Mouse (Mus musculus) forebrain, embryonic 10.5 days (tissue): Measurements from ENCODE around the gene Klf14. TPM values are rescaled to one million over a fixed set of nuclear protein-coding genes. Genes with fewer than 3 reads are reported as not detected.

Experiments
- DNase-seq: peaks from one replicate; pipeline ENCODE4 v3.0.0-alpha.2; 2017; ENCODE audit warnings: low spot score; ENCODE audit errors: extremely low spot score
- H3K27ac ChIP-seq: fragments of 300-500 bp; sonication (generic); 2 replicates; pipeline ENCODE4 v1.5.1; 2016; ENCODE audit warnings: mild to moderate bottlenecking
- H3K27me3 ChIP-seq: fragments of 300-500 bp; sonication (generic); 2 replicates; pipeline ENCODE4 v1.6.1; 2016; ENCODE audit warnings: mild to moderate bottlenecking; ENCODE audit not compliant: poor library complexity, severe bottlenecking
- H3K36me3 ChIP-seq: fragments of 300-500 bp; sonication (generic); replicated peaks from 2 replicates; pipeline ENCODE4 v1.6.1; 2016; ENCODE audit warnings: mild to moderate bottlenecking, moderate library complexity
- H3K4me1 ChIP-seq: fragments of 300-500 bp; sonication (generic); 2 replicates; pipeline ENCODE4 v1.6.1; 2016
- H3K4me3 ChIP-seq: fragments of 300-500 bp; sonication (generic); 2 replicates; pipeline ENCODE4 v1.5.1; 2016; ENCODE audit warnings: mild to moderate bottlenecking, moderate library complexity
- H3K9me3 ChIP-seq: fragments of 300-500 bp; sonication (generic); 2 replicates; pipeline ENCODE4 v1.6.1; 2016; ENCODE audit warnings: mild to moderate bottlenecking, moderate library complexity
- WGBS: fragments of 180-500 bp; shearing (Covaris S2); methylation state at CpG from one replicate; pipeline ENCODE4 v1.1.7; 2016; 5-methylcytosine and 5-hydroxymethylcytosine counted together
- polyA plus RNA-seq: library from polyadenylated mRNA; unstranded; fragments of >200 nt; fragmentation: Nextera tagmentation; extraction: Ambion mirVana; gene quantifications from 2 replicates; pipeline ENCODE4 v1.2.1, GENCODE M21; 2016

The Klf14 gene
- polyA plus RNA-seq = 0.51 and 0.54 TPM in 2 replicates

DNA sequence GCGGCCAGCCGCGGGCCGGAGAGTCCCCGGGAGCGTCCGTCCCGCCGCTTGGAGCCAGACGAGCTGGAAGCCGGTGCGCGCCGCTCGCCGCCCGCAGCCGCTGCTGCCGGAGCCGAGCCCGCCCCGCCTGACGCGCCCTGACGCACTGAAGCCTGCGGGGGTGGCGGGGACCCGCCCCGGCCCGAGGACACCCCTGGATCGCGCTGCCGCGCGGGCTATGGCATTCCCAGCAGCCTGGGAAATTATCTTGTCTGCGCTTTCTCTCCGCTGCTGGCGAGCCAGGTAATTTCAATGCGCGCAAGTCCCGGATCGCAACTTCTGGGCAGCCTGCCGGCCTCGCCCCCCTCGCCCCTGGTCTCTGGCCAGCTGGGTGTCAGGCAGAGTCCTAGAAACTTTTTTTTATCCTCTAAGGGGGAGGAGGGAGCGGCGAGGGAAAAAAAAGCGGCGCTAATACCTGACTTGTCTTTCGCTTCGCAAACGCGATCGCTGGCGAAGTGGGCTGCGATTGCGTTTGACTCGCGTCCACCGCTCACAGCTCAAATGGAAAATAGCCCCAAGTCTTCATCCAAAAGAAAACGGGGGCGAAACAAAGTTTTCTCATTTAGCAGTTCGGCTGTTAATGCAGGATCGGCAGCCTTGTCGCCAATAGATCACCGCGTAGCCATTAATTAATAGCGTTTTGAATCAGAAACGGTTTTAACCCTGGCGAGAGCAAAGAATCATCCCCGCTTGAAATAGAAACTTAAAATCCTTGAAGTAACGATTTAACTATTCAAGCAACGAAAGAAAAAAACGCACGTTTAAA lies at the start of gene Klf14:
Gene Klf14, minus strand, starts transcription at position 343 of the 805 bp plus-strand sequence.
- Histone ChIP-seq H3K36me3 (no peaks in the 10 kb centered on the region), H3K27ac (peak within 1 kb of the TSS; percentile 44; the same call in 1 of the 2 replicates), H3K9me3 (peaks cover 25% of the 10 kb centered on the region), H3K4me1 (peaks cover 21% of the 10 kb centered on the region), H3K4me3 (peak within 1 kb of the TSS; percentile 65), H3K27me3 (peaks cover 97% of the 10 kb centered on the region)
- WGBS = under 1% methylated on average over 71 of the region's 75 CpGs
- peak; percentile 73 for DNase-seq

DNA sequence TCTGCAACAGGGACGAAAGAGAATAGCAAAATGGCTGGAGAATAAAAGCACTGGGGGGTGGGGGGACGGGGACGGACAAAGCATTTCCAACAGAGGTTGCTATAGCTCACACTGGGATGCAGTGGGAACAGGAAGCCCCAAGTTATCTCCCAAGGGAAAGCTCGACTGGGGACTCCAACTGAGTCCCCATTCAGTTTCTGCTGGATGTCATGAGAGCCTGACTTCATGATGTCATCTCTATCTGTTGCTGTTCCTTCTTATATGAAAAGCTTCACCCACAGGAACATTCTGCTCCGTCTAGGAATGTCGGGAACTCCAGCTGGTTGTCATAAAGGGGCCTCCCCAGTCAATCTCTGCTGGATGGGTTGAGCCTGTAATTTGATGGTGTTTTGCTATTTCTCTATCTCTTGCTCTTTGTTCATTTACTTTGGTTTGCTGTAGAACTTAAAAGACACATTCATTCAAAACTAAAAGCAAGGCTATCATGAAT lies 47.3 kb upstream of the Klf14 start:
- 0 out of 2 replicates have a peak, but pooled peaks cover 6% of the 10 kb centered on the region for H3K4me1 ChIP-seq
- H3K36me3 ChIP-seq = no peaks in the 10 kb centered on the region
- H3K4me3 ChIP-seq = no peak overlapping the region
- DNase-seq = no peak
- no peaks in the 10 kb centered on the region for H3K27me3 ChIP-seq
- 75% methylated on average over 6 of the region's 6 CpGs for WGBS
- H3K9me3 ChIP-seq = peaks cover 10% of the 10 kb centered on the region
- no peak overlapping the region for H3K27ac ChIP-seq

DNA sequence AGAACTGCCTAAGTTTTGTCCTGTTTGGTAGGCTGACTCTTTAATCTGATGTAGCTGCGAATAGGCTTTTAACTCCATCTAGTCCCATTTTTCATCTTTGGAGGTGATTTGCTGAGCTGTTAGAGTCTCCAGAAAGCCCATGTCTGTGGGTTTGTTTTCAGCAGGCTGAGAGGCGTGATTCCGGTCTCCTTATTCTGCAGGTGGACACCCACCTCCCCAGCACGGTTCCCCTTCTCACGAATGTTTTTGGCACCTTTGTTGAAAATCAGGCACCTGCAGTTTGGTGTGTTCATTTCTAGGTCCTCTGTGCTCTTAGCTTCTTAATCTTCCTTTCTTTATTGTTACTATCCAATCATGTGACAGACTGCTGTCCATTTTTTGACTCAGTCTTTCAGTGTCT lies 27.5 kb upstream of the Klf14 start:
- no peak overlapping the region for H3K27ac ChIP-seq

DNA sequence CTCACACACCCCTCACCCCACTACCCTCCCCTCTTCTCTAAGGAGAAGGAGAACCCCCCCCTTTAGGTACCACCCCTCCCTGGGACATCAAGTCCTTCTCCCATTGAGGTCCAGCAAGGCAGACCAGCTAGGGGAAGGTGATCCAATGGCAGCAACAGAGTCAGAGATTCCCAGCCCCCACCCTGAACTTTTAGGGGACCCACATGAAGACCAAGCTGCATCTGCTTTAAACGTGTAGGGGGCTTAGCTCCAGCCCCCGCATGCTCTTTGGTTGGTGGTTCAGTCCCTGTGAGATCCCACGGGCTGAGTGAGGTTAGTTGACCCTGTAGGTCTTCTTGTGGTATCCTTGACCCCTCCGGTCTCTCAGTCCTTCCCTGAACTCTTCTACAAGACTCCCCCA lies 24.1 kb upstream of the Klf14 start:
- Histone ChIP-seq H3K4me1 (peaks cover 13% of the 10 kb centered on the region), H3K27me3 (no peaks in the 10 kb centered on the region), H3K4me3 (no peak overlapping the region), H3K27ac (peak overlapping the region; percentile 66), H3K36me3 (no peaks in the 10 kb centered on the region), H3K9me3 (no peaks in the 10 kb centered on the region)
- DNase-seq = no peak
- 74% methylated on average over 4 of the region's 4 CpGs for WGBS

More for the DNA sequence above, 27.5 kb upstream of the Klf14 start:
- 88% methylated on average over 5 of the region's 5 CpGs for WGBS
- Histone ChIP-seq H3K36me3 (no peaks in the 10 kb centered on the region), H3K4me3 (no peak overlapping the region), H3K9me3 (no peaks in the 10 kb centered on the region; the same call in 1 of the 2 replicates), H3K4me1 (peaks cover 11% of the 10 kb centered on the region), H3K27me3 (no peaks in the 10 kb centered on the region)
- DNase-seq = no peak

DNA sequence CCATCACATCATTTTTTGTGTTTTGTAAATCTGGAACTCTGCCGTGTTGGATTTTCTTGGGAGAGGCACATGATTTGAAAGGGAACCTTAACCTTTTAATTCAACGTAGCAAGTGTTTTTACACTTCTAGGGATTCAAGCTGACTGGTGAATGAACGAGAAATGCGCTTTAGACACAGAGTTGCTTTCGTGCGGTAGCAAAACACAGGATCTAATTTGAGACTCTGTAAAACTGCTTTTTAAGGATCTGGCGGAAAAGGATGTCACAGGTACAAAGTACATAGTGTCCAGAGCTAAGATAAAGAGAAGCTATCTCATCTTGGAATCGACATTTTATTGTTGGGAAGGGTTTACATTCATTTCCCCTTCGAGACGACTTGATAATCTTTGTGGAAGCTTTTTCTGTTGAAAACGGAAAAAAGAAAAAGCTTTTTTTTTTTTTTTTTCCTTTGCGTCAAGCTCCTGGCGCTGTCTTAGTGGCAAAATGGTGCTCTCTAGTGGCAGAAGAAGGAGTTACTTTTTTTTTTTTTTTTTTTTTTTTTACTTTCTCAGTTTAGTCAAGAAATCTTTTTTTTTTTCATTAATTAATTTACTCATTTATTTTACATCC lies 23.6 kb upstream of the Klf14 start:
- DNase-seq = no peak
- no peaks in the 10 kb centered on the region for H3K36me3 ChIP-seq
- H3K4me1 ChIP-seq = peaks cover 13% of the 10 kb centered on the region
- 28% methylated on average over 13 of the region's 13 CpGs for WGBS
- no peak overlapping the region; the same call in 1 of the 2 replicates for H3K27ac ChIP-seq
- H3K9me3 ChIP-seq = no peaks in the 10 kb centered on the region
- no peaks in the 10 kb centered on the region for H3K27me3 ChIP-seq
- H3K4me3 ChIP-seq = peak overlapping the region; percentile 24; the same call in 1 of the 2 replicates

DNA sequence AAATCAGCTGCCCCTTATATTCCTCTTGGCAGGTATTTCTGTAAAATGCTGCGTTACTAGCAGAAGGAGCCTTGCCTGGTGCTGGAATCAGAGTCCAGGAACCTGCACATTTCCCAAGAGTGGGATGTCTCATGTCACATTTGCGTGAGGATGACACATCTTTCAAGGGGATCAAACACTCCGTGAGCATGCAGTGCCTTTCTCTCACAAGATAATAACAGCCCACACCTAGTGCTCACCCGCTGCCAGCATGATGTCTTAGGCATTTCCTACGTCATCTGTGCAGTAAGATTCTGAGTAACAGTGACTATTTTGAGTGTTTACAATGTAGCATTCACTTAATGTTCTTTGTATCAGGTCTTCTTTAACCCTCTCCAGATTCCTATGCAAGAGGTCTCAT lies 22.5 kb upstream of the Klf14 start:
- DNase-seq = no peak
- no peak overlapping the region for H3K4me3 ChIP-seq
- H3K27me3 ChIP-seq = no peaks in the 10 kb centered on the region
- H3K27ac ChIP-seq = no peak overlapping the region
- H3K36me3 ChIP-seq = no peaks in the 10 kb centered on the region
- 89% methylated on average over 5 of the region's 5 CpGs for WGBS
- peaks cover 13% of the 10 kb centered on the region for H3K4me1 ChIP-seq
- H3K9me3 ChIP-seq = no peaks in the 10 kb centered on the region

DNA sequence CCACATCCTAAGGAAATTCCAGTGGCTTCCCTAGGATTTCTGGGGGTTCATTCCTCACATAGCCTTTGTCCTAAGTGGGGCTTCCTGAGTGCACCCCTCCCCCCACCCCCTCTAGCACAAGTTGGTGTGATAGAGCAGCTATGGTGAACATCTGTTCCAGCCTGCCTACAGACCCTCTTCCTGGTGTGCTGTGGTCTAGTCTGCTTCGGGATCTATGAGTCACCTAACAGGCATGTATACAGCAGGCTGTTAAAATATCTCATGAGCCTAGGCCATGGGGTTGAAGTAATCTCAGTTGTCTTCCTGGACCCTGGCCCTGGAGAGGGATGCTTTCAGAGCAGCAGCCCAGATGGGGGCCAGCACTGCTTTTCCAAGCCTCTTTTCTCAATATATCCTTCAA lies 19.7 kb upstream of the Klf14 start:
- WGBS = 87% methylated on average over 1 of the region's 1 CpGs
- Histone ChIP-seq H3K36me3 (no peaks in the 10 kb centered on the region), H3K4me1 (peaks cover 9% of the 10 kb centered on the region), H3K4me3 (no peak overlapping the region), H3K27me3 (no peaks in the 10 kb centered on the region), H3K9me3 (no peaks in the 10 kb centered on the region), H3K27ac (no peak overlapping the region)
- no peak for DNase-seq

DNA sequence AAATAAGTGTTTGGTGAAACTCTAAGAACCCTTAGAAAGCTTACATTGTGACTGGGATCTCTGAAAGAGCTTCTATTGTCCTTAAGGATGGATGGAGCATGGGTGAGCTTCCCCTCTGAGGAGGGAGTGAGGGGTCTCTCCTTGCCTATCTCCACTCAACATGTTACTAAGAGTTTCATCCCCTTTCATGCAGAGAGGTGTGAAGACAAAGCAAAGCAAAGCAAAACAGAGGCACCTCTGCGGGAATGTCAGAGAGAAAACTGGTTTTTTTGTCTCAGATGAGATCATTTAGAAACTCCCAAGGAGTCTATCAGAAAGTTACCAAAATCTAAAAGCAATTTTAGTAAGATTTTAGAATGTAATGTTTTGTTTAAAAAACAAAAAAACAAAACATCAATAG lies 13.2 kb upstream of the Klf14 start:
- H3K36me3 ChIP-seq = no peaks in the 10 kb centered on the region

DNA sequence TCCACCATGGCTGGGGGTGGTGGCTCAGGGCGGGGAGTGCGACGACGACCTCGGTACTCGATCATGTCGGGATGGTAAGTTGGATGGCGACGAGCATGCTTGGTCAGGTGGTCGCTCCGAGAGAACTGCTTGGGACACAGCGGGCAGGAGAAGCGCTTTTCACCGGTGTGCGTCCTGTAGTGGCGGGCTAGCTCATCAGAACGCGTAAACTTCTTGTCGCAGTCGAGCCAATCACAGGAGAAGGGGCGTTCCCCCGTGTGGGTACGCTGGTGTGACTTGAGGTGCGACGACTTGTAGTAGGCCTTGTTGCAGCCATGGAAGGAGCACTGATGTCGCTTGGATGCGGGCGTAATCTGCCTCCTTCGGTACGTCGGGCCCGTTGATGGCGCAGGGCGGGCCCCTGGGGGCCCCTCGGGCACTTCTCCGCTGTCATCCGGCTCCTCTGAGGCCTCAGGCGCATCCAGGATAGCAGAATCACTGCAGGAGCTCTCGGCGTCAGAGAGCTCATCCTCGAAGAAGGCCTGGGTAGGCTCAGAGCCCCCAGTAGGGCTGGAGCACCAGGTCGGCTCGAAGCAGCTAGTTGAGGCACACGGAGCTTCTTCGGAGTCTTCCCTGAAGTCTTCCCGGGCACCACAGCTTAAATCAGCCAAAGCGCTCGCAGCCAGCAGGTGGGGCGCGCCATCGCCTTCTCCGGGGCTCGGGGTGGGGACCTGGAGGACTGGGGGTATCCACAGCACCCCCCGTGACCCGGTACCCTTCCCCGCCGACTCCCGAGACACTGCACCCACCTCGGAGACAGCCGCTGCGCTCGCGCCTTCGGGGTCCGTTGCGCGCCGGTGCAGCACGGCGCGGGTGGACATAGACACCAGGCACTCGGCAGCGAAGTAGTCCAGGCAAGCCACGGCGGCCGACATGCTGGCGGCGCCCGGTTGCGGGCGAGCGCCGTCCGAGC lies 818 bp downstream of the Klf14 start:
- H3K4me1 ChIP-seq = peaks cover 21% of the 10 kb centered on the region
- peak; percentile 45 for DNase-seq
- 1% methylated on average over 84 of the region's 84 CpGs for WGBS
- peak overlapping the region; percentile 65 for H3K4me3 ChIP-seq
- H3K27ac ChIP-seq = peak overlapping the region; percentile 44; the same call in 1 of the 2 replicates
- H3K36me3 ChIP-seq = no peaks in the 10 kb centered on the region
- peaks cover 88% of the 10 kb centered on the region for H3K27me3 ChIP-seq
- peaks cover 25% of the 10 kb centered on the region for H3K9me3 ChIP-seq

More for the DNA sequence above, 13.2 kb upstream of the Klf14 start:
- Histone ChIP-seq H3K27me3 (peaks cover 5% of the 10 kb centered on the region; the same call in 1 of the 2 replicates), H3K4me1 (peaks cover 9% of the 10 kb centered on the region), H3K27ac (no peak overlapping the region), H3K4me3 (no peak overlapping the region), H3K9me3 (no peaks in the 10 kb centered on the region)
- 70% methylated on average over 1 of the region's 1 CpGs for WGBS
- DNase-seq = no peak

DNA sequence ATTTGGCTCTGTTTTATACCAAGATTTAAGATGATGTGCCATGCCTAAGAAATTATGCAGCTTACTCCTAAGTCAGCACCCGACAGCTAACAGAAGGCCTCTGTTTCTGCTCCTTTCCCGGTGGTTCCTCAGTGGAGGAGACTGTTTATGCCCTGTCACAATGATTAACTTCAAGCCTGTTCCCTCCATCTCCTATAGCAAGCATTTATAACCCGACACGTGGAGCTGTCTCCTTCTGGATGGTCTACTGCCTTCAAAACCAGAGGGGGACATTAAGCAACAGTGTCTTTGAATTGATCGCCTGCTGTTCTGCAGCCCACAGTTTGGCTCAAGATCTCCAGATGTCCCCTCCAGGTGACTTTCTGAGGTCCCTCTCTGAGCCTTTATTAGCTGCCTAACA lies 19.6 kb downstream of the Klf14 start:
- WGBS = 84% methylated on average over 5 of the region's 5 CpGs
- no peaks in the 10 kb centered on the region for H3K36me3 ChIP-seq
- H3K4me3 ChIP-seq = no peak overlapping the region
- no peaks in the 10 kb centered on the region for H3K9me3 ChIP-seq
- DNase-seq = no peak
- no peak overlapping the region for H3K27ac ChIP-seq
- no peaks in the 10 kb centered on the region for H3K4me1 ChIP-seq
- H3K27me3 ChIP-seq = no peaks in the 10 kb centered on the region

DNA sequence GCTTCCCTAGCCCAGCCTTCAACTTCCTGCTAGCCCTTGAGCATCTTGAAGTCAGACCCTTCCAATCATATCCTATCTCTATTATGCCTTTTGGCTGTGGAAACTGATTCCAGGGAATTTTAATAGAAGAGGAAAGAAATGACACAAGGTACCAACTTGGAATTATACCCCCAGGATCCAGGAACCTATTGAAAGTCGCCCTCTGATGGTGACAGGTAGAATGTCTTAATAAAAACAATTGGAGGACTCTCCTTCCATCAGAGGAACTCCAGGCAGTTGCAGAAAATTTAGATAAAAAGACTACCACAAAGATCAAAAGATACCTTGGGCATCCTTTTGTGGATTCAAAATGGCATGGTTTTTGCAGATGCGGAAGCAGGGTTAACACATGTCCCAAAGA lies 36.1 kb downstream of the Klf14 start:
- WGBS = 42% methylated on average over 2 of the region's 2 CpGs
- no peak for DNase-seq
- H3K4me1 ChIP-seq = peaks cover 10% of the 10 kb centered on the region

DNA sequence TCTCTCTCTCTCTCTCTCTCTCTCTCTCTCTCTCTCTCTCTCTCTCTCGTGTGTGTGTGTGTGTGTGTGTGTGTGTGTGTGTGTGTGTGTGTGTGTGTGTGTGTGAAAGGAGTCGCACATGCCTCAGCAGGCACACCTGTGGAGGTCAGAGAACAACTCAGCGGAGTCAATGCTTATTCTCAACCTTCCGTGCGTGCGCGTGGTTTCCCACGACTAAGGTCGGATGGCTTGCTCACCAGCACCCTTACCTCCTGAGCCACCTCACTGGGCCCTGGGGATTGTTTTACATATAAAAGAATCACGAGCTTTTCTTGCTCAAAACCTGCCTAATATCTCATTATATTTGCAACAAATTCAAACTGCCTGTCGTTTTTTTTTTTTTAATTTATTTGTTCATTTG lies 37.1 kb downstream of the Klf14 start:
- no peak for DNase-seq
- H3K27me3 ChIP-seq = no peaks in the 10 kb centered on the region; the same call in 1 of the 2 replicates
- H3K36me3 ChIP-seq = no peaks in the 10 kb centered on the region
- WGBS = 84% methylated on average over 10 of the region's 11 CpGs
- H3K4me3 ChIP-seq = no peak overlapping the region
- peaks cover 10% of the 10 kb centered on the region for H3K4me1 ChIP-seq
- no peaks in the 10 kb centered on the region for H3K9me3 ChIP-seq
- no peak overlapping the region for H3K27ac ChIP-seq

More for the DNA sequence above, 36.1 kb downstream of the Klf14 start:
- Histone ChIP-seq H3K4me3 (no peak overlapping the region), H3K27me3 (no peaks in the 10 kb centered on the region; the same call in 1 of the 2 replicates), H3K36me3 (no peaks in the 10 kb centered on the region), H3K27ac (no peak overlapping the region), H3K9me3 (no peaks in the 10 kb centered on the region)
